Mouse (Mus musculus) retina, adult 2 months (tissue): ENCODE measurements around the gene Mrpl28.
"Not testable (repeated sequence)": the region's sequence is repeated elsewhere in the genome, so short reads cannot be mapped to it uniquely, and the experiment has no call there.

Experiments
- DNase-seq: peaks from one replicate; pipeline ENCODE4 v3.0.0-alpha.2; 2012; ENCODE audit warnings: low read depth, low spot score

The Mrpl28 gene

GRCm38 (mm10) chr17:26123267-26123684 lies at the start of gene Mrpl28:
TSS of gene Mrpl28 (plus strand) at chr17:26123500.
- DNase-seq: peak; percentile 97

GRCm38 (mm10) chr17:26075246-26075645 lies 48.1 kb upstream of the Mrpl28 start:
- DNase-seq: no peak

GRCm38 (mm10) chr17:26078851-26079250 lies 44.4 kb upstream of the Mrpl28 start:
- no peak for DNase-seq

GRCm38 (mm10) chr17:26080867-26081266 lies 42.4 kb upstream of the Mrpl28 start:
- no peak for DNase-seq

GRCm38 (mm10) chr17:26087059-26087564 lies 36.2 kb upstream of the Mrpl28 start:
- DNase-seq: no peak

GRCm38 (mm10) chr17:26089905-26090632 lies 33.2 kb upstream of the Mrpl28 start, which contains the start of gene Decr2:
TSS of gene Decr2 (minus strand) at chr17:26090337.
- DNase-seq: peak; percentile 85

GRCm38 (mm10) chr17:26094531-26095110 lies 28.7 kb upstream of the Mrpl28 start:
- DNase-seq: no peak

GRCm38 (mm10) chr17:26095121-26095740 lies 28.1 kb upstream of the Mrpl28 start, which contains the start of gene Nme4:
TSS of gene Nme4 (minus strand) at chr17:26095602.
- DNase-seq: no peak

GRCm38 (mm10) chr17:26098461-26098860 lies 24.8 kb upstream of the Mrpl28 start:
- DNase-seq: no peak

- DNase-seq: not testable (repeated sequence)
These were observed 24.0 kb upstream of the Mrpl28 start for GRCm38 (mm10) chr17:26099316-26099715.

- DNase-seq: no peak
These were observed 23.1 kb upstream of the Mrpl28 start for GRCm38 (mm10) chr17:26100166-26100565.

GRCm38 (mm10) chr17:26101478-26101877 lies 21.8 kb upstream of the Mrpl28 start:
- DNase-seq: no peak

GRCm38 (mm10) chr17:26105619-26106018 lies 17.7 kb upstream of the Mrpl28 start:
- no peak for DNase-seq

GRCm38 (mm10) chr17:26110156-26110555 lies 13.1 kb upstream of the Mrpl28 start:
- DNase-seq: no peak

GRCm38 (mm10) chr17:26111024-26111423 lies 12.3 kb upstream of the Mrpl28 start:
- DNase-seq: no peak

GRCm38 (mm10) chr17:26111722-26112121 lies 11.6 kb upstream of the Mrpl28 start:
- no peak for DNase-seq

GRCm38 (mm10) chr17:26112751-26113150 lies 10.5 kb upstream of the Mrpl28 start:
- DNase-seq: no peak

GRCm38 (mm10) chr17:26113181-26113948 lies 9.9 kb upstream of the Mrpl28 start, which contains the start of gene Tmem8:
TSS of gene Tmem8 (plus strand) at chr17:26113299.
- DNase-seq: no peak

GRCm38 (mm10) chr17:26114061-26114460 lies 9.2 kb upstream of the Mrpl28 start:
- no peak for DNase-seq

- not testable (repeated sequence) for DNase-seq
These were observed 8.8 kb upstream of the Mrpl28 start for GRCm38 (mm10) chr17:26114461-26114860.

GRCm38 (mm10) chr17:26115205-26115898 lies 7.9 kb upstream of the Mrpl28 start:
- DNase-seq: no peak
